Mouse (Mus musculus) liver, adult 2 months (tissue): ENCODE data around the gene Ahdc1. TPM values are rescaled to one million over a fixed set of nuclear protein-coding genes. Genes with fewer than 3 reads are reported as not detected.

Experiments used
- DNase-seq: peaks from one replicate; pipeline ENCODE4 v3.0.0-alpha.2; 2011; ENCODE audit warnings: low read depth, low spot score; ENCODE audit errors: extremely low read depth
- H3K27ac ChIP-seq: fragments of 200-500 bp; replicated peaks from 2 replicates; pipeline ENCODE4 v1.5.1; 2012; ENCODE audit warnings: low read depth, mild to moderate bottlenecking, control low read depth, inconsistent platforms, low read length; ENCODE audit not compliant: insufficient read depth
- H3K27me3 ChIP-seq: fragments of 200-500 bp; 2 replicates; pipeline ENCODE4 v1.6.1; 2012; ENCODE audit warnings: mild to moderate bottlenecking, moderate library complexity, low read length, inconsistent platforms; ENCODE audit not compliant: control insufficient read depth, insufficient read depth
- H3K36me3 ChIP-seq: fragments of 200-500 bp; 2 replicates; pipeline ENCODE4 v1.6.1; 2012; ENCODE audit warnings: low read length, inconsistent platforms; ENCODE audit not compliant: control insufficient read depth, insufficient read depth
- H3K4me1 ChIP-seq: fragments of 200-500 bp; 2 replicates; pipeline ENCODE4 v1.6.1; 2011; ENCODE audit warnings: low read length; ENCODE audit not compliant: control insufficient read depth, insufficient read depth
- H3K4me3 ChIP-seq: fragments of 200-500 bp; 2 replicates; pipeline ENCODE4 v1.5.1; 2011; ENCODE audit warnings: low read depth, mild to moderate bottlenecking, control low read depth, low read length, moderate library complexity; ENCODE audit not compliant: insufficient read depth
- H3K79me2 ChIP-seq: fragments of 200-500 bp; 2 replicates; pipeline ENCODE4 v1.6.1; 2012; ENCODE audit warnings: inconsistent platforms, mild to moderate bottlenecking, low read length, moderate library complexity; ENCODE audit not compliant: control insufficient read depth, insufficient read depth
- H3K9ac ChIP-seq: fragments of 200-500 bp; 2 replicates; pipeline ENCODE4 v1.6.1; 2012; ENCODE audit warnings: low read depth, mild to moderate bottlenecking, control low read depth, inconsistent platforms, low read length
- CTCF ChIP-seq: fragments of 200-500 bp; IDR thresholded peaks from 2 replicates; pipeline ENCODE4 v1.5.1; 2011; ENCODE audit warnings: low read depth, low read length, control low read depth
- POLR2A ChIP-seq: fragments of 200-500 bp; IDR thresholded peaks from 2 replicates; pipeline ENCODE4 v1.6.1; 2011; ENCODE audit warnings: low read length, control low read depth; ENCODE audit not compliant: insufficient read depth; ENCODE audit errors: extremely low read depth
- WGBS: fragments of 180-500 bp; shearing (Covaris S2); methylation state at CpG from one replicate; pipeline ENCODE4 v1.1.7; 2018; 5-methylcytosine and 5-hydroxymethylcytosine counted together
- polyA plus RNA-seq: library from polyadenylated mRNA; depleted of rRNA; stranded (reverse); fragments of >200 nt; gene quantifications from 2 replicates; pipeline ENCODE4 v1.2.3, GENCODE M21; 2012
- total RNA-seq: library from RNA; depleted of rRNA; stranded (reverse); fragments of >200 nt; gene quantifications from 2 replicates; pipeline ENCODE4 v1.2.3, GENCODE M21; 2014

Ahdc1 gene
- total and polyA plus RNA-seq, 2 experiments: 2.4 to 8.7 TPM

DNA sequence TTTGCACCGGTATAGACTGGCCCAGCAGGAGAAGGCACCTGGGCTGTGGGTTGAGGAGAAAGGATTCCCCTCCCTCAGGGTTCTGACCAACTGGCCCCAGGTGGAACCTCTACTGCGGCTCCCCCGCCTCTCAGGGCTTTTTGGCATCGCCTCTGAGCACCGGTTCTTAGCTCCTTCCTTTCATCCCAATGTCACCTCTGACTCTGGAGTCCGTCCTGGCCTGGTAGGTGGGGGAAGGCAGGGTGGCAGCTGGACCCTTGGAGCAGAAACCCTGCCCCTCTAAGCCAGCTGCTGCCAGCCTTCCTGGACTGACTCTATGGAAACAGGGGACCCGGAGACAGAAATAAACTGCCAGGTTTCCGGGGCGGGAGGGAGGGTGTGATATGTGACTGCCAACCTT is 26.2 kb downstream of the Ahdc1 start:
- Histone ChIP-seq H3K27me3 (no peaks in the 10 kb centered on the region), H3K79me2 (peaks cover 37% of the 10 kb centered on the region), H3K4me1 (peaks cover 22% of the 10 kb centered on the region), H3K27ac (no peak overlapping the region), H3K4me3 (no peak overlapping the region), H3K9ac (no peak overlapping the region), H3K36me3 (no peaks in the 10 kb centered on the region)
- no peak for DNase-seq
- no peak for TF ChIP-seq POLR2A
- WGBS: 65% methylated on average over 9 of the region's 9 CpGs

DNA sequence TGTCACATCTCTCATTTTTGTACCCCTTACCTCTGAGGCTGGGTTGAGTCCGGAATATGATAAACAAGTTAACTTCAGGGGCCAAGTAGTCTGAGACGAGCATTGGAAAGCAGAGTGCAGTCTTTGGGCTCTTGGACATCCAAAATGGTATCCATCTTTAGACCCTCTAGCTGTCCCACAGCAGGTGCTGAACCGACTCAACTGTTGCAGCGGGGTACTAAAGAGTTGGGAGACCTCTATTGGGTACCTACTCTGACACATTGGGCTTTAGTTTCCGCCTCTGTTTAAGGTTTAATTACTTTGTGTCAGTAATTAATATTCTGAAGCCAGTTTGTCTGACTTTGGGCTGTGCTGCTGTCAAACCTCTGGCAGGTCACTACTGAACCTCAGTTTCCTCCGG is 26.7 kb downstream of the Ahdc1 start:
- Histone ChIP-seq H3K9ac (no peak overlapping the region), H3K4me3 (no peak overlapping the region), H3K79me2 (peaks cover 37% of the 10 kb centered on the region), H3K4me1 (peaks cover 22% of the 10 kb centered on the region), H3K27ac (no peak overlapping the region), H3K27me3 (no peaks in the 10 kb centered on the region), H3K36me3 (no peaks in the 10 kb centered on the region)
- WGBS: 81% methylated on average over 6 of the region's 6 CpGs
- TF ChIP-seq POLR2A (no peak), CTCF (no peak)
- DNase-seq: no peak

DNA sequence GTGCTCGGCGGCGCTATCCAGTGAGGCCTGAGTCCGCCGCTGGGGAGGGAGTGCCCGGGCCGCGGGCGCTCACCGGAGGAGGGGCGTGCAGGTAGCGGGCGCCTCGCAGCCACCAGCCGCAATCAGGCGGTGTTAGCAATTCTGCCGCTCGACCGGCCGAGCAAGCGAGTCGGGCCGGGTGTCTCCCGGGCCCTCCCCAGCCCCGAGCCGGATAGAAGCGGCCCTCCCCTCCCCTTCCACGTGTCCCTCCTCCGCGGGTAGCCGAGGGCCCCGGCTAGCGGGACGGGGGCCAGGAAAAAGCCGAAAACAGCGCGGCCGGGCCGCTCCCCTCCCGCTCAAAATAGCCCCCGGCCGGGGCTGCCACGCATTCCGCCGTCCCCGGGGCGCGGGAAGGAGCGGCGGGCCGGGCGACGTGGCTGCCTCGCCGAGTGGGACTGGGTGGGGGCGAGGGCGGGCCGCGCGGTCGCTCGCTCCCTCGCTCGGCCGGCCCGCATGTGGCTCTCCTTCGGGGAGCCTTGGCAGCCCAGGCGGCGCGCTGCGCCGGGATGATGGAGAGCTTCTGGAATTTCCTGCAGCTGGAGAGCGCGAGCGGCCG is 27.6 kb downstream of the Ahdc1 start:
- DNase-seq: no peak
- Histone ChIP-seq H3K36me3 (no peaks in the 10 kb centered on the region), H3K79me2 (peaks cover 39% of the 10 kb centered on the region), H3K27ac (no peak overlapping the region), H3K4me3 (peak overlapping the region; percentile 56), H3K27me3 (no peaks in the 10 kb centered on the region), H3K9ac (peak overlapping the region; percentile 79), H3K4me1 (peaks cover 22% of the 10 kb centered on the region)
- no peak for TF ChIP-seq CTCF
- no peak for TF ChIP-seq POLR2A
- under 1% methylated on average over 76 of the region's 76 CpGs for WGBS

DNA sequence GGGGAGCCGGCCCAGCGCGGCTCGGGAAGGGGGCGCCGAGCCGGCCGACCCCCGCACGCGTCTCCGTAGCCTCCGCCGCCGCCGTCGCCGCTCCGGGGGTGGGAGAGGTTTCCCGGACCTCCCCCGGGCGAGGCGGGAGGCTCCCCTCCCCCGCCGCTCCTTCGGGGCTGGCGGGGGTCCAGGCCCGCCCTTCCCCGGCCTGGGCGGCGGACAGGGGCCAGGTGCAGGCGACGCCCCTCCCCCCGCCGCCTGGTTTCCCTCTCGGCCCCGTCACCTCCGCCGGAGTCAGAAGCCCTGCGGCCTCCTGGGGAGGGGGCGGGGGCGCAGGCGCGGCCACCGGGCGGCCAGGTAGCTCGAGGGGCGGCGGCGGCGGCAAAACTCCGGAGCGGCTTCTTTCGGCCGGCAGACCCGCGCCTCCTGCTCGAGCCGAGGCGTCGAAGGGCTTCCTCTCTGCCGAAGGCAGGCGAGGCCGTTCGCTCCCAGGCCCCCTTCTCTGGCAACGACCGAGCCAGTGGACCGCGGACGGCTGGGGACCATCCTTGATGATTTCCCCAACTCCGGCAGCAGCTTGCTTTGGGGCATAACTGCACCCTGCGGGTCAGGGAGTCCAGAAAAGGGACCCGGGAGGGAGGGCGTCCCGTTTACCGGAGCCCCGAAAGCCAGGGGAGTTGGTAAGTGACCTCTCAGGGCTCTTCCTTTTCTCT is 28.2 kb downstream of the Ahdc1 start:
- Histone ChIP-seq H3K36me3 (no peaks in the 10 kb centered on the region), H3K27me3 (no peaks in the 10 kb centered on the region), H3K9ac (peak overlapping the region; percentile 79), H3K79me2 (peaks cover 43% of the 10 kb centered on the region), H3K4me1 (peaks cover 21% of the 10 kb centered on the region), H3K4me3 (peak overlapping the region; percentile 56; the same call in 1 of the 2 replicates), H3K27ac (no peak overlapping the region)
- 21% methylated on average over 72 of the region's 77 CpGs for WGBS
- no peak for TF ChIP-seq CTCF
- TF ChIP-seq POLR2A: no peak
- no peak for DNase-seq

DNA sequence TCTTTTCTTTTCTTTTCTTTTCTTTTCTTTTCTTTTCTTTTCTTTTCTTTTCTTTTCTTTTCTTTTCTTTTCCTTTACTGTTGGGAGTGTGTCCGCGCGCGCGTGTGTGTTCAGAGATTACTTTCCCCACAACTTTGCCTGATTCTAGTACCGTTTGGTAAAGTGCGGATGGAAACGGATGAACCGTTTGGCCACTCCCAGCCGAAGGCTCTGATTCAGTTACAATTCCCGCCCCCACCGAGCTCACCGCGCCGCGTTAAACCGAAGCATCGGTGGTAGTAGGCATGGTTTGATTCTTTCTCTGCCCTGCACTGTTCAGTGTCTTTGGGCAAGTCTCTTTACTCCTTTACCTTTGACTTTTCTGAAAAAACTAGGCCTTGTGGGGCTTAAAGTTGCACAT is 28.8 kb downstream of the Ahdc1 start:
- 80% methylated on average over 18 of the region's 18 CpGs for WGBS
- DNase-seq: no peak
- peaks cover 19% of the 10 kb centered on the region for H3K4me1 ChIP-seq
- no peak overlapping the region for H3K4me3 ChIP-seq
- H3K27me3 ChIP-seq: no peaks in the 10 kb centered on the region
- no peaks in the 10 kb centered on the region for H3K36me3 ChIP-seq
- H3K27ac ChIP-seq: no peak overlapping the region
- peaks cover 48% of the 10 kb centered on the region for H3K79me2 ChIP-seq
- TF ChIP-seq CTCF (no peak), POLR2A (no peak)
- no peak overlapping the region for H3K9ac ChIP-seq

DNA sequence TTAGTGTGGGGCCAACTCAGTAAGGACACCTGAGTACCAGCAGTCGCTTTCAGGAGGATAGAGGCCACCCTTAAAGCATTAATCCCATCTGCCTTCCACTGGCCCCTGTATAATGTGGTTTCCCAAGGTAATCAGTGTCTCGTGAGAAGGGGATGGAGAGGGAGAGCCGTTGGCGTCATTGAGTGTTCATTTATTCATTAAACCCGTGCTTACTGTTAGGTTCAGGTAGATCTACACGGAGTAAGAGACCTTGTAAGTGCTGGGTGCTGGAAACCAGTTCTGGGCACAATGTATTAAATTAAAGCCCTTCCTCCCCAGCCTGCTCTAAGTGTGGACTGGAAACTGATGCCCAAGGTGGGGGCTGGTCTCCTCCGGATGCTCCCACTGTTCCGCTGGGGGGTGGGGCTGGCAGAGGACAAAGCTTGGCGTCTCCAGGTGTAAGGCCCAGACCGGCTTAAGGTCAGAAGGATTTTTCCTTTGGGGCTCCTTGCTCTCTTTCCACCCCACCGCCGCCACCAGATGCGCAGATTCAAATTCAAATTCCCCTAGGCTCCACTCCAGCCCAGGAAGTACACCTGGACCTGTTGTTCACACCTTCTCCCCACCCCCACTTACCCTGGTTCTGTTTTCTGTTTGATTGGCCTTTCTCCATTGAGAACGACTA is 29.3 kb downstream of the Ahdc1 start:
- Histone ChIP-seq H3K36me3 (no peaks in the 10 kb centered on the region), H3K4me1 (peaks cover 14% of the 10 kb centered on the region), H3K79me2 (peaks cover 54% of the 10 kb centered on the region), H3K27ac (no peak overlapping the region), H3K4me3 (no peak overlapping the region), H3K9ac (no peak overlapping the region), H3K27me3 (no peaks in the 10 kb centered on the region)
- no peak for DNase-seq
- WGBS: 88% methylated on average over 14 of the region's 14 CpGs
- TF ChIP-seq POLR2A (no peak), CTCF (no peak)
